Mouse (Mus musculus): ENCODE measurements around the gene Ttc23.

The Ttc23 gene

GRCm38 (mm10) chr7:67647277-67647676, at the start of gene Ttc23:
Ttc23 (plus strand) TSS chr7:67647410.
- no peak for DNase-seq (ENCODE audit: low read depth, low spot score)

GRCm38 (mm10) chr7:67598050-67598449, 49.2 kb upstream of the Ttc23 start:
- no peak for DNase-seq (ENCODE audit: low read depth, low spot score)

- DNase-seq (ENCODE audit: low read depth, low spot score) = no peak
Measured at GRCm38 (mm10) chr7:67605114-67605513, 42.1 kb upstream of the Ttc23 start.

- no peak for DNase-seq (ENCODE audit: low read depth, low spot score)
Measured at GRCm38 (mm10) chr7:67606250-67606649, 41.0 kb upstream of the Ttc23 start.

- DNase-seq (ENCODE audit: low read depth, low spot score) = no peak
Measured at GRCm38 (mm10) chr7:67607669-67608347, 39.4 kb upstream of the Ttc23 start.

- DNase-seq (ENCODE audit: low read depth, low spot score) = no peak
Measured at GRCm38 (mm10) chr7:67608348-67609024, 38.7 kb upstream of the Ttc23 start.

- DNase-seq (ENCODE audit: low read depth, low spot score) = no peak
Measured at GRCm38 (mm10) chr7:67613795-67614463, 33.3 kb upstream of the Ttc23 start.

GRCm38 (mm10) chr7:67614464-67614861, 32.7 kb upstream of the Ttc23 start:
- DNase-seq (ENCODE audit: low read depth, low spot score) = no peak

- DNase-seq (ENCODE audit: low read depth, low spot score) = no peak
Measured at GRCm38 (mm10) chr7:67616890-67617289, 30.3 kb upstream of the Ttc23 start.

GRCm38 (mm10) chr7:67617646-67618045, 29.6 kb upstream of the Ttc23 start:
- DNase-seq (ENCODE audit: low read depth, low spot score) = no peak

- DNase-seq (ENCODE audit: low read depth, low spot score) = no peak
Measured at GRCm38 (mm10) chr7:67618316-67618715, 28.9 kb upstream of the Ttc23 start.

GRCm38 (mm10) chr7:67619836-67620235, 27.4 kb upstream of the Ttc23 start:
- no peak for DNase-seq (ENCODE audit: low read depth, low spot score)

GRCm38 (mm10) chr7:67622151-67622550, 25.1 kb upstream of the Ttc23 start:
- no peak for DNase-seq (ENCODE audit: low read depth, low spot score)

- no peak for DNase-seq (ENCODE audit: low read depth, low spot score)
Measured at GRCm38 (mm10) chr7:67626671-67627070, 20.5 kb upstream of the Ttc23 start.

GRCm38 (mm10) chr7:67629681-67630080, 17.5 kb upstream of the Ttc23 start:
- no peak for DNase-seq (ENCODE audit: low read depth, low spot score)

- DNase-seq (ENCODE audit: low read depth, low spot score) = peak; percentile 22
Measured at GRCm38 (mm10) chr7:67630817-67631216, 16.4 kb upstream of the Ttc23 start.

GRCm38 (mm10) chr7:67632380-67632779, 14.8 kb upstream of the Ttc23 start:
- DNase-seq (ENCODE audit: low read depth, low spot score) = no peak

- DNase-seq (ENCODE audit: low read depth, low spot score) = no peak
Measured at GRCm38 (mm10) chr7:67634210-67634609, 13.0 kb upstream of the Ttc23 start.

GRCm38 (mm10) chr7:67636161-67636560, 11.0 kb upstream of the Ttc23 start:
- no peak for DNase-seq (ENCODE audit: low read depth, low spot score)

- no peak for DNase-seq (ENCODE audit: low read depth, low spot score)
Measured at GRCm38 (mm10) chr7:67639006-67639405, 8.2 kb upstream of the Ttc23 start.

- DNase-seq (ENCODE audit: low read depth, low spot score) = no peak
Measured at GRCm38 (mm10) chr7:67642955-67643354, 4.3 kb upstream of the Ttc23 start.

GRCm38 (mm10) chr7:67644291-67644690, 2.9 kb upstream of the Ttc23 start:
- DNase-seq (ENCODE audit: low read depth, low spot score) = no peak
